Mouse (Mus musculus) natural killer cell, adult 2 months (primary cell): ENCODE data around the gene Arhgef2.

ENCODE experiments used
- DNase-seq, 2 experiments: peaks; one replicate each; pipeline ENCODE4 v3.0.0; 2022; ENCODE audit warnings: low spot score in 2 of 2

The Arhgef2 gene

DNA sequence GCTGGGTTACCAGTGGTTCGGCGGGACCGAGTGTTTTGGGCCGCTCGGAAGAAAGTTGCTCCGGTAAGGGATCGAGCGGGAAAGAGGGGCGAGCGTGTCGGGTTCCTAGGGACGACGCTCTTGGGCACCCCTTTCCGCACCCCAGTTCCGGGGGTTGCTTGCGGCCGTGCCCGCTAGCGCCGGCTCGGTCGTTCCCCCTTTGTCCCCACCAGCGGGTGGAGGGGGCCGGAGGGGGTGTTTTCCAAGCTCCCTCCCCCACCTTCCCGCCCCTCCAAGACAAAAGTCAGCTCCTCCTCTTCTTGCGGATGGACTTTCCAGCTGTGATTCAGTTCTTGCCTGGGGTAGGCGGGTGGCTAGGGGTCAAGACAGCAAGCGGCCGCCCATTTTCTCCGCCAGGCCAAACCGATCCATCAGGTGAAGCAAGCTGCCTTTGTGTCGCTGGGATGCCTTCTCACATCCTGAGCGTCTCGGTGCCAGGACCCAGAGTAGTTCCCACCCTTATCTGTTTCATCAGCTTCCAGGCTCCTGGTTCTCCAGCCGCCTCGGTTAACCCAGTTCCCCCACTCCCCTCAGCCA, 15.9 kb downstream of the Arhgef2 start:
- DNase-seq, result peak in 1 of 2 experiments; percentile 23

DNA sequence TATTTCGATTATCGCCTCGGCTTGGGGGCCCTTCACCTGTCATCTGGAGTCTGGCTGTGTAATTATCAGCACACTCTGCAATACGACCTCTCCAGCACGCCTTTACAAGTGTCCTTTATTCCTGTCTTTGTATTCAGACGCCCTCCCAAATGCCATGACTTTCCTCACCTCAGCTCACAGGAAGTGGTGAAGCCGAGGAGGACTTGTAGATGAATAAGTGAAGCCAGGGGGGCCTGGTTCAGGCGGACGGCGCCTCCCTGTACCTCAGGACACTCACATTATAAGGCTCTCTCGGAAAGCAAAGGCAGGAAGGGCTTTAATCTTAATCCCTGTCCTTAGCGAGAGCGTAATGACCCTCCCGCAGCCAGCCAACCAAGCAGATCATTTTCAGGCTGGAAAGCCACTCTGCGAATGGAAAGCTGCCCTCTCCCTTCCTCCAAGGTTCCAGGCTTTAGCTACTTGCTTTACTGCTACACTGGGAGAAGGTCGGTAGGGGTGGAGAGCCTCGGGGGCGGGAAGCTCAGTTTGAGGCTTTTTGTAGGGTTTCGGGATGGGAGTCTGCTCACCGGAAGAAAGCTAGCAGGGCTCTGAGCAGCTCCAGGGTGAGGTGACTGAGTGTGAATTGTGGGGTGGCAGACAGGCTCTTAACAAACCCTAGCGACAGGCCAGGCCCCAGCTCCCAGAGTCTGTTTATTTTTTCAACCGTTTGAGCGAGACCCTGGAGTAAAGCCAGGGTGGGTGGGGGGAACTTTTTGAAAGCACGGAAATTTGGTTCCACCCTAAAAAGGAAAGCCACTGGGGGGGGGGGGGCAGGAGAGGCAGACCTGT, 16.6 kb downstream of the Arhgef2 start:
- DNase-seq, result peak; percentile 33 to 52

DNA sequence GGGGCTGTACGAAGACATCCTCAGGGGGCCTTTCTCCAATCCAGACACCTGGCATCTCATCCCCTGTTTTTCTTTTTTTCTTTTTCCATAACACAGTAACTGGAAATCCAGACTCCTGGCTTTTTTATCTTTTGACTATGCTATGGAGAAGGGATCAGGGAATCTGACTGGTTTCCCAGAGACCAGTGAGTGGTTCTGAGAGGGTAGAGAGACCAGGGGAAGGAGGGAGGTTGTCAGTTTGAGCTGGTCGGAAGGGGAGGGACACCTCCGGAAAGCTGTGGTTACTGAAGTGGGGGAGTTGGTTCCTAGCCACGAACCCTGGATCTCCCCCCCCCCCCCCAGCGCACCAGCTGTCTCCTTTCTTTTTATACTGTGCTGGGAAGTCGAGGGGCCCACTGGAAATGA, 17.2 kb downstream of the Arhgef2 start:
- DNase-seq, result peak; percentile 27 to 39

DNA sequence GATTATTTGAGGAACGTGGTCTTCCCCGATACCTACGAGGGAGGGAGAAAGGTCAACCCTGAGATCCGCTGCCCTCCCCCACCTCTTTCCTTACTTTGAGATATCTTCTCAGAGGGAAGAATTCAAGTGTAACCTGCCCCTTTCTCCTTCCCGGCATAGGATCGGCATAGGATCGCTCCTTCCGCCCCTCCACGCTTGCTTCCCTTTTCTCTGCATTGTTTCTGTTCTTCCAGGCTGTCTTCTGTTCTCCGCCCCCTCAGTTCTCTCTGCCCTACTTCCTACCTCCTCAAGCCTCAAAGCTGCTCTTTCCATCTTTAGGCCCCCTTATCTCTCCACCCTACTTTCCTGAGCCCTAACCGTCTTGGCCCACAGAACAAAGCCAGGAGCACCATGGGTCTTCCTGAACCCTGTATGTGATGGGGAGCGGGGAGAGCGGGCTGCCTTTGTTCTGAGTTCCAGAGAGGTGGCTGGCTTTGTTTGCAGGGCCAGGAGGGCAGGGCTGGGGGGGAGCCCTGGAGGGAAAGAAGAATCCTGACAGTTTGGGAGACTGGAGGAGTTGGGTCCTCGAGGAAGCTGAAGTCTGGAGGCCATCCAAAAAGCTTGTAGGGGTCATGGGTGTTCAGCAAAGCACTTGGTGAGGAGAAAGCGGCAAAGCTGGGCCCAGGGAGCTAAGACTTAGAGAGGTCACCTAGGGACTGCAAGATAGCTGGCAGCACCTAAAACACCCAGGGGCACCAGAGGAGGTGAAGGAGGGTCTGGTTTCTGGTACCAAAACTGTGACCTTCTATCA, 17.8 kb downstream of the Arhgef2 start:
- DNase-seq, result no peak

DNA sequence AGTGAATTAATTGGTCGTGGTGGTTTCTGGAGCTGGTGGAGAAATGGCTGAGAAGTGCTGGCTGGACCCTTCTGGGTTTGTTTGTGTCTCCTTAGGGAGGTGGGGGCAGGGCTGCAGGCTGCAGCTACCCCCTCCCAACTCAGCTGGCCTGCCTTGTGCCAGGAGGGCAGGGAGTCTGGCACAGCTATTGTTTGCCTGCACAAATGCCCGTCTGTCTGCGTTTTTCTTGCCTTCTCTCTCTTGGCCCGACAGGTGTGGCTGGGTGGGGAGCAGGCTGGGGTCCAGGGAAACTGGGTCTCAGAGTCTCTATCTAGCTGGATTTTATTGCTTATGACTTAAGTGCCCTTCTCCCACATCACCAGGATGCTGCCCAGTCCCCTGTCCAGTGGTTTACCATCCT, 18.6 kb downstream of the Arhgef2 start:
- no peak for DNase-seq

DNA sequence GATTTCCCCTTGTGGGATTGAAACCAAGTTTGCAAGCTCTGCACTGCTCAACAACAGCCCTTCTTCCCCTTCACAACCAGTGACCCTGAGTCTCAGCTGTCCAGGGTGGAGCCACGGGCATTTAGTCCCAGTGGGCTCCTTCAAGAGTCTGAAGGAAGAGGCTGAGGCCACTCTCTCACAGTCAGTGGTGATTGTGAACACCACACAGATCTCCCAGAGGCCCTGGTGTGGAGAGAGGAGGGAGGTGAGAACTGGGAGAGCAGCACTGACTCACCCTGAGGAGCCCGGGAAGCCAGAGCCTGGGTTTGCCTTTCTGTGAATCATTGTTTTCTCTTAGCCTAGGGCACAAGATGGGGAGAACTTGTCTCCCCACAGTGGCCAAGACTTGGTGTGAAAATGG, 19.2 kb downstream of the Arhgef2 start:
- no peak for DNase-seq

DNA sequence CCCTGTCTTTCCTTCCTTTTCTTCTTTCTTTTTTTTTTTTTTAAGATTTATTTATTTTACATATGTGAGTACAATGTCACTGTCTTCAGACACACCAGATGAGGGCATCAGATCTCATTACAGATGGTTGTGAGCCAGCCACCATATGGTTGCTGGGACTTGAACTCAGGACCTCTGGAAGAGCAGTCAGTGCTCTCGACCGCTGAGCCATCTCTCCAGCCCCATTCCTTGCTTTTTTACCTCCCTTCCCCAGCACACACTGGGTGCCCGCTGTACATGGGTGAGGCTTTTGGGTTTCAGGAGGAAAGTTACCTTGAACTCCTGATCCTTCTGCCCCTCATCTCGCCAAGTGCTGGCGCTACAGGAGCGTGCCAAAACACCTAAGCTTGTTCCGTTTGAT, 19.8 kb downstream of the Arhgef2 start:
- no peak for DNase-seq

DNA sequence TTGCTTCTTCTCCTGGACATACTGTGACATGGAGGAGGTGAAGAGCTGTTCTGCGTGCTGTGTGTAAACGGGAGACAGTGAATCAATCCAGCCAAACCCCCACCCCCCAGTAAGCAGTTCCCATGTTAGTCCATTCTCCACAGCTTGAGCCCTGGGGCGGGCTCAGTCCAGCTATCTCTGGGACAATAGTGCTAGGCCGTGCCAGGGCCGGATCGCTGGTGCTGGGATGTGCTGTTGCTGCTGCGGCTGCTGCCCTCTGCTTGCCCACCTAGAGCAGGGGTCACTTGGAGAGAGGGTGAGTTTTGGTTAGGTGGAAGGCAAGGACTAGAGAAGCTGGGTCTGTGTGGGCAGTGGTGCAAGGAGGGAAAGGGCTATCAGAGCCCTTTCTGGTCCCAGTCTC, 20.6 kb downstream of the Arhgef2 start:
- no peak for DNase-seq

DNA sequence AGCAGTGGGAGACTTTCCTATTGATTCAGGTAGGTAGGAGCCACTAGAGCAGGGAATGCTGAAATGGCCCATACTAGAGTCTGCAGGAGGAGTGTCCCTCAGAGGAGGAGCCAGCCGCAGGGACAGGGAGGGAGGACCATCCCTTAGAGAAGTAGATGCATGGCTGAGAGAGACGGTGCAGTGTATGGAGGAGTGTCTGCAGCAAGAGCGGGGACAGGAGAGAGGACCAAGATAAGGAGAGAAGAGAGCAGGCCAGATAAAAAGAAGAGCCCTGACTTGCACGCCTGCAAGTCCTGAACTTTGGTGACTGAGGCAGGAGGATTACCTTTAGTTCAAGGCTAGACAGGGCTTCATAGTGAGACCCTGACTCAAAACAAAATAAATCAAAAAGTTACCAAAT, 21.3 kb downstream of the Arhgef2 start:
- DNase-seq, result no peak

DNA sequence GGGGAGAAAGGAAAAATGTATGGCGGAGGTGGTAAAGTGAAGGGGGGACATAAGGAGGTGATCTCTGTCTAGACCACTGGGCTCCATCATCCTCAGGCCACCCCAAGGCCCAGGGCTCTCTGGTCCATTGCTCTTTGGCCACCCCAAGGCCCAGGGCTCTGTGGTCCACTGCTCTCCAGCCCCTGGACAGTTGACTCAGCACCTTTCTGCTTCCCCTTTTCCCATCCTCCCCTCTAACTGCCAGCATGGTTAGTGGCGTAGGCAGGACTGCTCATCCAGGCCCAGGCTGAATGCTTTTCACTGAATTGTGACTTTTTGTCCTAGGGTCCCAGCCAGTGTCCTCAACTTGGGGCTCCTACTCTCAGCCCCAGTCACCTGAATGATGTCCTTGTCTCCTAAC, 21.8 kb downstream of the Arhgef2 start:
- DNase-seq, result no peak

DNA sequence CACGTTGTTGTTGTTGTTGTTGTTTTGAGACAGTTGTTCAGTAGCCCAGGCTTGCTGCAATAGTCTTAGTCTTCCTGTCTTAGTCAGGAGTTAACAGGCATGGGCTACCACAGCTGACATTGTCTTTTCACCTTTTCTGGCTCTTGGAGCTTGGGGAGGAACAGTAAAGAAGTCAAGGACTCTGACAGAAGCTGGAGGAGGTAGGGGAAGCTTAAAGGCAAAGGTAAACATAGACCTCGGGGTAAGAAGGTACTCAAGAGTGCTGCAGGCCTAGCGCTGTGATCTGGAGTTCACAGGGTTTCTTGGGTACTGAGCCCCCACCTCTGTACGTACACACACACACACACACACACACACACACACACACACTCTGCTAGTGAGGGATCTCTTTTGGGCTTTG, 23.0 kb downstream of the Arhgef2 start:
- DNase-seq, result no peak

DNA sequence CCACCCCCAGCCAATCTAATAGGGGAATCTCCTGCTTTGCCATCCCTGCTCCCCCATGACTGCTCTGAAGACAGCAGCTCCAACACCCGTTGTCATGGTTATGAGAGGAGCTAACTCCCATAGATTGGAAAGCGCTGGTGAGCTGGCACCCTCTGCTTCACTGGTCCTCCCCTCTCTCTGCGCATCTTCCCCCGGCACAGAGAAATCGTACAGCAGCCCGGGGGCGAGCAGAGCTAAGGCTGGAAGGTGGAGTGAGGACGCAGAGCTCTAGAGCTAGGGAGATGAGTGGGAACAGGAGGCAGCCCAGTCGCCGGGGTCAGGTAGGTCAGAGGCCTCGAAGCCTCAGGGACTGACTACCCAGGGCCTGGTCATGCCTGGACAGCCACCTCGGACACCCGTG, 23.5 kb downstream of the Arhgef2 start:
- DNase-seq, result no peak

DNA sequence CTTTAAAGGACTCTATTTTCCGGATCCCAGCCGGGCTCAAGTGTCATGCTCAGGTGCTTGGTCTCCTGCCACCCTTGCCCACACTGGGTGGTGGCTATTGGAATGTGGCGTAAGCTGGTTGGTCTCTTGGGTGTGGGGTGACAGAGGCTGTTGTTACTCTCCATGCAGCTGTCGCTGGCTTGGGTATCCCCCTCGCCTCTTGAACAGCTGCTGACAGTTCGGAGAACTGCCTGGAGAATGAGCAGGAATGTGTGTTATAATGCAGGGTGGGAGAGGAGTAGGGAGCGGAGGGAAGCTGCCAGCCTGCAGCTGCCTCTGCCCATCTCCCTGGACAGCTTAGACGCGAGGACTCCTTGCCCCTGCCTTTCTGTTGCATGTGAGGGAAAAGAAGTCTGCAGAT, 24.3 kb downstream of the Arhgef2 start:
- no peak for DNase-seq

DNA sequence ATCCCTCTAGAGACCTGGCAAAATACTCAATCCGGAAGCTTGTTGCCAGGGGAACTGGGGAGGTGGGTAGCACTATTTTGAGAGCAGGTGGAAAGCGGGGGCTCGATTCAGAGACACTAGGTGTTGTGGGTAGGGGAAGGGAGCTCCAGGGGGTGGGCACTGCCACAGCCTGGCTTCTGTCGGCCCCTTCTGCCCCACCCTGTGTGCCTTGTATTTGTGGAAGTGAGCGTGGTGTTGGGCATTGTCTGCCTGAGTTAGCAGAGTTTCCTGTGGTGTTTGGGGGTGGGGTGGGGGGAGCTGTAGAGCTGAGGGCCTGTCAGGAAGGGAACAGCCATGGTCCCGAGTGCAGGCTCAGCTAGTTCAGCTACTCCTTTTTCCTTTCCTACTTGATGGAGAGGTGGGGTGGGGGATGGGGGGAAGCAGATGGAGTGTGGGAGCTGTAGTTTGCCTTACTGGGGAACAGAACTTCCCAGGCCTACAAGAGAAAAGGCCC, 25.1 kb downstream of the Arhgef2 start:
- DNase-seq, result no peak

DNA sequence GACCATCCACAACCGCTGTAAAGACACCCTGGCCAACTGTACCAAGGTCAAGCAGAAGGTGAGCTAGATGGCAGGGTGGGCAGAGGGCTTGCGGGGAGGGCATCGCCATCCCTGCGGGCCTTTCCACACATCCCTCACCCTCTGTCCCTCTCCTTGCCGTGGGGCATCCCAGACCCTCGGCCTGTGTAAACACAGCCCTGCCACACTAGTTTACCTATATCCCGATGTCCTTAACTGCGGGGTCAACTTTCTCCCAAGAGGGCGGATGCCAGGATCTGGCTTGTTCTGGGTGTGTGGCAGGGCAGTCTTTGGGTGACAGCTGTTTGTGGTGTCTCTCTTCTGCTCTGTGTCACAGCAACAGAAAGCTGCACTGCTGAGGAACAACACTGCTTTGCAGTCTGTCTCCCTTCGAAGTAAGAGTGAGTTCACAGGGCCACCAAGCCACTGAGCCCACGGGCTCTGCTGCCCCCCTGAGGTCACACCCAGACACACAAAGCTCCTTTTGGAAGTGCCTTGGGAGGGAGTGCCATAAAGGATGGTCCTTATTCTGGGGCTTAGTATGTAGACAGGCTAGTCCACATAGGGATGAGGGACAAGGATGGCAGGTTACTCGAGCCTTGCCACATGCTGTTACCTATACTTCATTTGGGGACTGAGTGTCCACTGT, 26.3 kb downstream of the Arhgef2 start:
- DNase-seq, result no peak

DNA sequence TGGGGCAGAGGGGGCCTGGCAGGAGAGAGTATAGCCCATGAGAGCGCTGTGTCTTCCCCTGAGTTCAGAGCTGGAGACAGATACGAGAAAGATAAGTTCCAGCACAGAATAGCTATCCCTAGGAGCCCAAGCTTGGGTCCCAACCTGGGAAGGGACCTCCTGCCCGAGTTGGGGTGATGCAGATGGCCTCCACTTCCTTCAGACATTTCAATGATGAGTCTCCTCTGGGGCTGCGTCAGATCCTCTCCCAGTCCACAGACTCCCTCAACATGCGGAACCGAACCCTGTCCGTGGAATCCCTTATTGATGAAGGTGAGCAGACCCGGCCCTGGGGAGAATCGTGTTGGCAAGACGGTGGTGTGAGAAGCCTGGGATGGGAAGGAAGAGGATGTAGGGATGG, 27.3 kb downstream of the Arhgef2 start:
- no peak for DNase-seq

DNA sequence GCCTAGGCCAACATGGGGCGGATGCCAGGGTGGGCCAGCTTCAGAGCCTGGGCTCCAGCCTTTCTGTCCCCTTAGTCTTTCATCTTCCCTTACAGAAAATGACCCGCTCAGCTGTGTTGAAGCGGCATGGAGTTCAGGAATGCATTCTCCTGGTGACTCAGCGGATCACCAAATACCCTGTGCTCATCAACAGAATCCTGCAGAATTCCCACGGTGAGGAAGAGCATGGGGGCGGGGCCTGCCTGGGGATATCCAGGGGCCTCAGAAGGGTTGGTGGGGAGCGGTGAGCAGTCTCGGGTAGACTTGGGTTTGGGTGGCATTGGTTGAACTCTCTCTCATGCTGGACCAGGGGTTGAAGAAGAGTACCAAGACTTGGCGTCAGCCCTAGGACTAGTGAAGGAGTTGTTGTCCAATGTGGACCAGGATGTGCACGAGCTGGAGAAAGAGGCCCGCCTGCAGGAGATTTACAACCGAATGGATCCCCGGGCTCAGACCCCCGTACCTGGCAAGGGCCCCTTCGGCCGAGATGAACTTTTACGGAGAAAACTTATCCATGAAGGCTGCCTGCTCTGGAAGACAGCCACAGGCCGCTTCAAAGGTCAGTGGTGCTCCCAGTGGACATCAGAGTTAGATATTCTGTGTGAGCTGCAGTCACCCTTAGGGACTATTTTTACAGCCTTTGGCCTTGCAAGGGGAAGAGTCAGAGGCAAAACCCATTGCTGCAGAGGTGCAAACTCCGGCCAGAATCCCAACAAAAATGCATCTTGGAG, 29.9 kb downstream of the Arhgef2 start:
- DNase-seq, result no peak

DNA sequence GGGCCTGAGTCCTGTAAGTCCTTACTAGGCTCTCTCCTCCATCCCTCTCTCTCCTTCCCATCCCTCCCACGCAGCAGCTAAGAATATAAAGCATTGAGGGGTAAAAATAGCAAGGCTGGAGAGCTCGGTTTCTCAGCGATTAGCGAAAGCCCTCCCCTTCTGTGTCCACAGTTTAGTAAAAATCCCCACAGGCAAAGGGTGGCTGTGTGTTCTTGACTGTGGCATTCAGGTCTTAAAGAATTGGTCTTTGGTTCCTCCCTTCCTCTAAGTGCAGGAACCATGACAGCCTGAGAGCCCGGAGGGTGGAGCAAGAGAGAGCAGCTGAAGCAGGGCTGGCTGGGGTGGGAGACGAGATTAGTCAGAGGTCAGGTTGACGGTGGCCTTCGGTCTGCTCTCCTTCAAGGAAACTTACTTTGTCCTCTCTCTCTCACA, 30.8 kb downstream of the Arhgef2 start:
- no peak for DNase-seq

DNA sequence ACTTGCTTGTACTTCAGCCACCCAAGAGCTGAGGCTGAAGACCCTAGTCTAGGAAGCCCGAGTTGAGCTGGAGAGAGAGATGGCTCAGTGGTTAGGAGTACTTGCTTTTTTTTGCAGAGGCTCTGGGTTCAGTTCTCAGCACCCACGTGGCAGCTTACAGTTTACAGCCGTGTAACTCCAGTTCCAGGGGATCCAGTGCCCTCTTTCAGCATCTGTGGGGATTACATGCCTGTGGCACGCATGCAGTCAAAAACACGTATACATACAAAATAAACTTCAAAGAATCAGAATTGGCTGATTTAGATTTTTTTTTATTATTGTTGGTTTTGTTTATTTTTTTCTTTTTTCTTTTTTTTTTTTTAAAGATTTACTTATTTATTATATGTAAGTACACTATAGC, 31.4 kb downstream of the Arhgef2 start:
- DNase-seq, result no peak

DNA sequence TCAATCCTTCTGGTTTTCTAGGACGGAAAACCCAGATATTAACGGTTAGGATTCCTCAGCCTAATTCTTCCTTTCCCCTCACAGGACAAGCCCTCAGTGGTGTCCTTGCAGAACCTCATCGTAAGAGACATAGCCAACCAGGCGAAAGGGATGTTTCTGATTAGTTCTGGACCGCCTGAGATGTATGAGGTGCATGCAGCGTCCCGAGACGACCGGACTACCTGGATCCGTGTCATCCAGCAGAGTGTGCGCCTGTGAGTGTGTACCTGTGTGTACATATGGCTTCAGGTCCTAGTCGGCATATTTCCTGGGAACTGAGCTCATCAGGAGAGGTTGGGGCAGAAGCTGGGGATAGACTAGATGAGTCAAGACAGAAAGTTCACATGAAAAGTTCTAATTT, 33.5 kb downstream of the Arhgef2 start:
- DNase-seq, result no peak

DNA sequence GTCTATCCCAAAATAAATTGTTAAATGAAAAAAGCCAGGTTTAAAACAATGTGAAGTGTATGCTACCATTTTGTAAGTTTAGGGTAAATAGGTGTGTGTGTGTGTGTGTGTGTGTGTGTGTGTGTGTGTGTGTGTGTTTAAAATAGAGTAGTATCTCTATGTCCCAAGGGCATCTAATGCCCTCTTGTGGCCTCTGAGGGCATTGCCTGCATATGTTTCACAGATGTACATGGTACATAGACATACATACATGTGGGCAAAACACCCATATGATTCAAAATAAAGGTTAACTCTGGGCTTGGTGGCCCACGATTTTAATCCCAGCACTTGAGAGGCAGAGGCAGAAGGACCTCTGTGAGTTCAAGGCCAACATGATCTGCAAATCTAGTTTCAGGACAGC, 34.9 kb downstream of the Arhgef2 start:
- DNase-seq, result peak; percentile 68 to 75
